Mouse (Mus musculus): ENCODE measurements around the gene Elmsan1. TPM values are rescaled to one million over a fixed set of nuclear protein-coding genes. Genes with fewer than 3 reads are reported as not detected.

Elmsan1 gene
- polyA plus RNA-seq, 1 experiment = 25.9 TPM

- Histone ChIP-seq H3K27me3 (ENCODE audit: control insufficient read depth, insufficient read depth, low read length) (no peaks in the 10 kb centered on the region), H3K36me3 (ENCODE audit: control insufficient read depth, insufficient read depth, low read length) (no peaks in the 10 kb centered on the region), H3K4me1 (ENCODE audit: control insufficient read depth, insufficient read depth, insufficient read length, low read length) (peaks cover 44% of the 10 kb centered on the region), H3K4me3 (ENCODE audit: low read depth, low read length) (peak overlapping the region; percentile 64), H3K27ac (ENCODE audit: insufficient read depth, low read depth, low read length) (peak overlapping the region; percentile 93)
- TF ChIP-seq POLR2A (IDR thresholded peaks at IDR 0.05; ENCODE audit: low read depth, low read length) = no peak; the same call in 1 of the 2 replicates
- no peak for TF ChIP-seq CTCF (IDR thresholded peaks at IDR 0.05; ENCODE audit: extremely low read depth, insufficient read length, insufficient replicate concordance, low read depth, low read length)
- WGBS = under 1% methylated on average over 97 of the region's 102 CpGs
Observed at GRCm38 (mm10) chr12:84192741-84193641, 25.7 kb downstream of the Elmsan1 start.

GRCm38 (mm10) chr12:84192280-84192679, 26.4 kb downstream of the Elmsan1 start:
- H3K36me3 ChIP-seq (ENCODE audit: control insufficient read depth, insufficient read depth, low read length) = no peaks in the 10 kb centered on the region
- H3K27me3 ChIP-seq (ENCODE audit: control insufficient read depth, insufficient read depth, low read length) = no peaks in the 10 kb centered on the region
- 6% methylated on average over 13 of the region's 13 CpGs for WGBS
- peaks cover 51% of the 10 kb centered on the region for H3K4me1 ChIP-seq (ENCODE audit: control insufficient read depth, insufficient read depth, insufficient read length, low read length)
- H3K4me3 ChIP-seq (ENCODE audit: low read depth, low read length) = peak overlapping the region; percentile 64
- no peak for TF ChIP-seq POLR2A (IDR thresholded peaks at IDR 0.05; ENCODE audit: low read depth, low read length)
- H3K27ac ChIP-seq (ENCODE audit: insufficient read depth, low read depth, low read length) = peak overlapping the region; percentile 93

- 49% methylated on average over 5 of the region's 5 CpGs for WGBS
- no peaks in the 10 kb centered on the region for H3K27me3 ChIP-seq (ENCODE audit: control insufficient read depth, insufficient read depth, low read length)
- peak overlapping the region; percentile 64 for H3K4me3 ChIP-seq (ENCODE audit: low read depth, low read length)
- no peak for TF ChIP-seq POLR2A (IDR thresholded peaks at IDR 0.05; ENCODE audit: low read depth, low read length)
- no peak for TF ChIP-seq CTCF (IDR thresholded peaks at IDR 0.05; ENCODE audit: extremely low read depth, insufficient read length, insufficient replicate concordance, low read depth, low read length)
- no peaks in the 10 kb centered on the region for H3K36me3 ChIP-seq (ENCODE audit: control insufficient read depth, insufficient read depth, low read length)
- H3K4me1 ChIP-seq (ENCODE audit: control insufficient read depth, insufficient read depth, insufficient read length, low read length) = peaks cover 55% of the 10 kb centered on the region
- no peak overlapping the region for H3K27ac ChIP-seq (ENCODE audit: insufficient read depth, low read depth, low read length)
Observed at GRCm38 (mm10) chr12:84191770-84192169, 26.9 kb downstream of the Elmsan1 start.

DNA sequence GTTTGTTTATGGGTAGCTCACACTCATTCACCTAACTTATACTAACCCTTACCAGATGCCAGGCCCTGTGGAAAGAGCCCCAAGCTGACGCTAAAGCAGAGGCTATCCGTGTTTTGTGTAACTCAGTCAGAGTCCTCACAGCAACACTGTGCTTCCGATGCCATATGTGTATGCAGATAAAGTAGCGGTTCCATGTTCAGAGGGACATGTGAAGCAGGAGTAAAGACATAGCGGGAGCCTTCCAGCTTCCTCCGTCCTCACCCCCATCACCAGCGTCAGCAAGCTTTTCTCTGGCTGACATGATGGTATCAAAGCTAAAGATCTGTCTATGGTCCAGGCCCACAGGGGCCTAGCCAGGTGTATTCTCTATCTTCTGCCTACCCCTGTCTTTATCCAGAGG, 27.5 kb downstream of the Elmsan1 start:
- Histone ChIP-seq H3K4me3 (ENCODE audit: low read depth, low read length) (no peak overlapping the region), H3K4me1 (ENCODE audit: control insufficient read depth, insufficient read depth, insufficient read length, low read length) (peaks cover 57% of the 10 kb centered on the region), H3K36me3 (ENCODE audit: control insufficient read depth, insufficient read depth, low read length) (peaks cover 4% of the 10 kb centered on the region; the same call in 1 of the 2 replicates), H3K27me3 (ENCODE audit: control insufficient read depth, insufficient read depth, low read length) (no peaks in the 10 kb centered on the region), H3K27ac (ENCODE audit: insufficient read depth, low read depth, low read length) (no peak overlapping the region)
- TF ChIP-seq POLR2A (IDR thresholded peaks at IDR 0.05; ENCODE audit: low read depth, low read length) (no peak), CTCF (IDR thresholded peaks at IDR 0.05; ENCODE audit: extremely low read depth, insufficient read length, insufficient replicate concordance, low read depth, low read length) (no peak)
- WGBS = 89% methylated on average over 7 of the region's 7 CpGs

GRCm38 (mm10) chr12:84190151-84190820, 28.4 kb downstream of the Elmsan1 start:
- no peak for TF ChIP-seq CTCF (IDR thresholded peaks at IDR 0.05; ENCODE audit: extremely low read depth, insufficient read length, insufficient replicate concordance, low read depth, low read length)
- TF ChIP-seq POLR2A (IDR thresholded peaks at IDR 0.05; ENCODE audit: low read depth, low read length) = no peak
- H3K27ac ChIP-seq (ENCODE audit: insufficient read depth, low read depth, low read length) = no peak overlapping the region
- no peak overlapping the region for H3K4me3 ChIP-seq (ENCODE audit: low read depth, low read length)
- 46% methylated on average over 15 of the region's 15 CpGs for WGBS
- peaks cover 6% of the 10 kb centered on the region; the same call in 1 of the 2 replicates for H3K36me3 ChIP-seq (ENCODE audit: control insufficient read depth, insufficient read depth, low read length)
- peaks cover 65% of the 10 kb centered on the region for H3K4me1 ChIP-seq (ENCODE audit: control insufficient read depth, insufficient read depth, insufficient read length, low read length)
- no peaks in the 10 kb centered on the region for H3K27me3 ChIP-seq (ENCODE audit: control insufficient read depth, insufficient read depth, low read length)

- Histone ChIP-seq H3K4me3 (ENCODE audit: low read depth, low read length) (peak overlapping the region; percentile 34), H3K36me3 (ENCODE audit: control insufficient read depth, insufficient read depth, low read length) (peaks cover 6% of the 10 kb centered on the region; the same call in 1 of the 2 replicates), H3K27me3 (ENCODE audit: control insufficient read depth, insufficient read depth, low read length) (no peaks in the 10 kb centered on the region), H3K4me1 (ENCODE audit: control insufficient read depth, insufficient read depth, insufficient read length, low read length) (peaks cover 67% of the 10 kb centered on the region), H3K27ac (ENCODE audit: insufficient read depth, low read depth, low read length) (peak overlapping the region; percentile 63)
- 33% methylated on average over 14 of the region's 14 CpGs for WGBS
- TF ChIP-seq POLR2A (IDR thresholded peaks at IDR 0.05; ENCODE audit: low read depth, low read length) = 0 out of 2 replicates have a peak, but pooled peaks have one; percentile 7
- no peak for TF ChIP-seq CTCF (IDR thresholded peaks at IDR 0.05; ENCODE audit: extremely low read depth, insufficient read length, insufficient replicate concordance, low read depth, low read length)
Observed at GRCm38 (mm10) chr12:84188881-84189444, 29.7 kb downstream of the Elmsan1 start.
